Mouse (Mus musculus): ENCODE results near the gene Cep170. TPM values are rescaled to one million over a fixed set of nuclear protein-coding genes. Genes with fewer than 3 reads are reported as not detected.
"Not testable (repeated sequence)": the region's sequence is repeated elsewhere in the genome, so short reads cannot be mapped to it uniquely, and the experiment has no call there.

The Cep170 gene
- total RNA-seq (2021), result 100 to 1,000 TPM; 125 to 130 TPM
- long read RNA-seq, experiment 1, partial matches to known transcripts, result 5 of 10 reads
- long read RNA-seq, experiment 1, other reads (novel, unspliced or antisense), result 4 of 10 reads
- long read RNA-seq, experiment 2, partial matches to known transcripts, result 5 of 12 reads
- long read RNA-seq, experiment 2, other reads (novel, unspliced or antisense), result 4 of 12 reads

DNA sequence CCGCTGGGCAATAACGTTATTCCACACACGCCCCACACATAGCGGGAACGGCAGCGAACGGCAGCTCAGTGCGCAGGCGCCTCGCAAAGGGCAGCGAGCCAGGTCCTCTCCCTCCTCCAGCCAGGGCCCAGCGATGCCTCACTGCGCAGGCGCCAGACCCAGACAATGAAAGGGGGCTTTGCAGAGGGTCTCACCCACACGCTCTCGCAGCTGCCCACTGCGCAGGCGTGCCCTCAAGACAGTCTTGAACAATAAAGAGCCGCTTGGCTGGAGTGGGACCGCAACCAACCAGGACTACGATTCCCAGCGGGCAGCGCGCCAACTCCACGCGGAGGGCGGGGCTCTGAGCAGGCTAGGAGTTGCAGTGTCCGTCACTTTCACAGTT is at the start of gene Cep170:
TSS of gene Cep170 (minus strand) at position 32 of the 385 bp plus-strand sequence.
- intact Hi-C loops (cut with DNase I), result no loop called here
- DNase-seq (ENCODE audit: low spot score in 2 of 2), result peak; percentile 97 to 98

DNA sequence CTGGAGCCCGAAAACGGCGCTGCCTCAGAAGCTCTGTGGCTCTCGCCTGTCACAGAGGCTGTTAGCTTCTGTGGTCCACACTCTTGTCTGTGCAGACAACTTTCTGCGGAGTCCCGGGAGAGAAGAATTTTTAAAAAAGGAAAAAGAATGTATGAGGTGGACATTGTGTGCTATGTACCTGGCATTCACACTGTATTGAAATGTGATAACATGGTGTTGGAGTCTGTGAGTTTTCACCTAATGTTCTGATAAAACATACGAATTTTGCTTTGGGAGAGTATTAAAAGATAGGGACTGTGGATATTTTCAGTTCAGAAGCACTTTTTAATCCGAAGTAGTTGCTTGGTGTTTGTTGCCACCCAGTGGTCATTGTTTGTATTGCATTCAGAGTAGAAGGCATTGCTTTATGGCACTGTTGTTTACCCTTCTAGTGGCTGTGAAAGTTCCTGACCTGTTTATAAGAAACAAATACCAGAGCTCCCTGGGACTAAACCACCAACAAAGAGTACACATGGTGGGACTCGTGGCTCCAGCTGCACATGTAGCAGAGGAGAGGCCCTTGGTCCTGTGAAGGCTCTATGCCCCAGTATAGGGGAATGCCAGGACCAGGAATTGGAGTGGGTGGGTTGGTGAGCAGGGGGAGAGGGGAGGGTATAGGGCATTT is 48.2 kb upstream of the Cep170 start:
- intact Hi-C loops (cut with DNase I), result loop anchor here (5.0 to 10.0 kb wide), 3 partner anchors 97 to 927 kb away; no protein-coding TSS in a partner anchor
- DNase-seq (ENCODE audit: low spot score in 2 of 2), result peak; percentile 86 to 87

DNA sequence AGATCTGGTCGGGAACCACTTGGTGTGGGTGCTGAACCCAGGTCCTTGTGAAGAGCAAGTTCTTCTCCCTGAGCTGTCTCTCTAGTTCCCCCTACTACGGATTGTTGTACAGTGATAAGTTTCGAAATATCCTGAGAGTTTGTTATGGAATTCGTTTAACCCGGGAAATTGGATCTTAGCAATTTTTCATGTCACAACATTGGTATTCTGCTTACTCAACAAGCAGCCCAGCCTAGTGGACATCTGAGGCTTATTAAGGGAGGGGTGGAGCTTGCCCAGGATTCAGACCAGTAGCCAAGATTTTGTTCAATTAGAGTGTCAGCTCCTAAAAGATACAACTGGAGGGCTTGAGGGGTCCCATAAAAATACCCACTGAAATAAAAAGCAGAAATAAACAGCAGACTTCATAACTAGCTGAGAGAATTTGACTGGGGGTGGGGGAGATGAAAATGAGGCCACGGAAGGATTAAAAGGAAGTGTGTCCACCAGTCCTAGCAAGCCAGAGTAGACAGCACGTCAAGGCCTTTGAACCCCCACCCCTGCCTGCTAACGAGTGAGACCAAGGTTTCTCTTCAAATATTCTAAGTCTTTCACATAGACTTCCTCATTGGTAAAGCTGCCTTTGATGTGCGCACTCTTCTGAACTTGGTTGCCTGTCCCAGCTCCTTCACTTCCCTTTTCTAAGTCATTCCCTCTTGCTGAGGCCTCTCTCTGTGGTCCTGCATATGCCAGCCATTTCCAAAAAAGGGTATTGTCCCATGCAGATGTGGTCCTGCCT is 39.1 kb upstream of the Cep170 start:
- no peak for DNase-seq (ENCODE audit: low spot score in 2 of 2)
- intact Hi-C loops (cut with DNase I), result no loop called here

DNA sequence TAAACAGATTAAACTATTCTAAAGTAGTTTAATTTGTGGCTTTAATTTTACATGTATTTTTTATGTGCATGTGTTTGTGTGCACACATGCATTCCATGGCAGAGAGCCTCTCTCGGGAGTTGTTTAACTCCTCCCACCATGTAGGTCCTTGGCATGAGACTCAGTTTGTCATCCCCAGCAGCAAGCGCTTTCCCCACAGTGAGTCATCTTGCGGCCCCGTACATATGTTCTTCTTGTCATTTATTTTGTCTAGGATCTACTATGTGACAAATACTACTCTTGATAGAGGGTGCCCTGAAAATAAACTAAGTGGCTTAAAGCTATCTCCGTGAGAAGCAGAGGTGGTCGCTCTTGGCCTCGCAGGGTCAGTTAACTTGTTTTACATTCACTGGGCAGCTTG is 37.5 kb upstream of the Cep170 start:
- intact Hi-C loops (cut with DNase I), result no loop called here

DNA sequence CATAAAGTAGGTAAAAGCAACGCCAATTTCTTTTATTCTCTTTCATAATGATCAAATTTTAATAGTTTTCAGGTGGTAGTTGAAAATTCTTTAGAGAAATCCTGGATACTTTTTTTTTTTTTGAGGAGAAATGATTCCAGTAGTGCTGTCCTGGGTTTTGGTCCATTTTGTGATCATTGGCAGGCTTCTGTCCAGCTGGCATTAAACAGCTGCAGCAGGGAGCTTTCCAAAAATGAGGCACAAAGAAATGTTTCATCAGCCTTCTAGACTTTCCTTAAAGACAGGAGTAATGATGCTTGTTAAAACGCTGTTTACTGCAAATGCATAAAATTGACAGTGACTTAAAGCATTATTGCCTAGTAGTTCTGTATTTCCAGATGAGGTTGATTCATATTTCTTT is 35.5 kb upstream of the Cep170 start:
- intact Hi-C loops (cut with DNase I), result no loop called here

More for the DNA sequence above, 37.5 kb upstream of the Cep170 start:
- no peak for DNase-seq (ENCODE audit: low spot score in 2 of 2)

DNA sequence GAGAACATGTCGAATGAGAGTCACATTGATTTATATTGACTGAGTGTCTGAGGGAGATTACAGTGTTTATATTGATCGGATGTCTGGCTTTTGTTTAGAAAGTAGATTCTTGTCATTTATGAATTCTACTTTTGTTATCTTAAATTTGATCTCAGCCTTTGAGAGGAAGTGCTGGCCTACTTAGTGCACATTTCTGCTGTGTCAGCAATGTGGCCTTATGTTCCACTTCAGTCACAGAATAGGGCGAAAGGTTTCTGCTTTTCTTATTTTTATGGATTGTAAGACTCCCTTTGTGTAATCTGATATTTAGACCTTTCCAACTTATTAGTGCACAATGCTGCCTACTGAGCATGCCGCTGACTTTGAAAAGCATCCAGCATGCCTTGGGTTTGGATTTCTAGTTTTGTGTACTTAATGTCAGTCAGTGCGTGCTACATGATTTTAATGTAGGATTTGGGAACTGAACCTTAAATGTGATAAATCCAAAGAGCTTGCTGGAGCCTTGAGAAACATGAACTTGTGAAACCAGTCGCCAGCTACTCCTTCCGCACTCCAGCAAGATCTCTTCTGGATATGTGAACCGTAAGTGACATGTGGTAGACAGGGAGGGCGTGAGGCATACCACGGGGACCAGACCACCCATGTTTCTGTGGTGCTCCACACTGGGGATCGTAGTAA is 34.9 kb upstream of the Cep170 start:
- DNase-seq (ENCODE audit: low spot score in 2 of 2), result no peak
- intact Hi-C loops (cut with DNase I), result no loop called here

More for the DNA sequence above, 35.5 kb upstream of the Cep170 start:
- DNase-seq (ENCODE audit: low spot score in 2 of 2), result no peak

DNA sequence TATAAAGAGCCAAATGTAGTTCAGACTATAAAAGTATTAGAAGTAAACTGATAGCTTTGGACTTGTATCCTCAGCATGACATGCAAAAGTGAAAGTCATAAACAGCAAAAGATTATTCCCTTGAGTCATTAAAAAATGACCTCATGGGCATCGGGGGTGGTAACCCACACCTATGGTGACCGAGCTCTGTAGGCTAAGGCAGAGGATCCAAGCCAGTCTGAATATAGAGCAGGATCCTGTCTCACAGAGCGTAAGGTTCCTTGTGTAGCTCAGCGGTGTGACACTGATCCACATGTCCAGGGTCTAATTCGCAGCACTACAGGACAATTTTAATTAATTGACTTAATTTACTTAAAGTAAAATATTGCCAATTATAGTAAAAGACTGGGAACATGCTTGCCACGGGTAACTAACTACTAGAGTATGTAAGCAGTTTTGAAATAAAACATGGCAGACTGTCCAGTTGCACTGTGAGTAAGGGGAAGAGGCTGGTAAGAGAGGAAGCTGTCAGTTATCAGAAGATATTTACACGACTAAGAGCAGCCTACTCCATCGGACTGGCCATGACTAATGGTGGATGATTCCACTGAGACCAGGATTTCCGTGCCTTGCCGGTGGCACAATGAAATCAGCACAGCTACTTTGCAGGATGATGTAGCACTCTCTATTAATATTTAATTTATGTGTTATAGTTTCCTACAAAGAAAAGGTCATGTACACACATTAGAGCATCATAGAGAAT is 33.4 kb upstream of the Cep170 start:
- intact Hi-C loops (cut with DNase I), result no loop called here
- DNase-seq (ENCODE audit: low spot score in 2 of 2), result no peak

DNA sequence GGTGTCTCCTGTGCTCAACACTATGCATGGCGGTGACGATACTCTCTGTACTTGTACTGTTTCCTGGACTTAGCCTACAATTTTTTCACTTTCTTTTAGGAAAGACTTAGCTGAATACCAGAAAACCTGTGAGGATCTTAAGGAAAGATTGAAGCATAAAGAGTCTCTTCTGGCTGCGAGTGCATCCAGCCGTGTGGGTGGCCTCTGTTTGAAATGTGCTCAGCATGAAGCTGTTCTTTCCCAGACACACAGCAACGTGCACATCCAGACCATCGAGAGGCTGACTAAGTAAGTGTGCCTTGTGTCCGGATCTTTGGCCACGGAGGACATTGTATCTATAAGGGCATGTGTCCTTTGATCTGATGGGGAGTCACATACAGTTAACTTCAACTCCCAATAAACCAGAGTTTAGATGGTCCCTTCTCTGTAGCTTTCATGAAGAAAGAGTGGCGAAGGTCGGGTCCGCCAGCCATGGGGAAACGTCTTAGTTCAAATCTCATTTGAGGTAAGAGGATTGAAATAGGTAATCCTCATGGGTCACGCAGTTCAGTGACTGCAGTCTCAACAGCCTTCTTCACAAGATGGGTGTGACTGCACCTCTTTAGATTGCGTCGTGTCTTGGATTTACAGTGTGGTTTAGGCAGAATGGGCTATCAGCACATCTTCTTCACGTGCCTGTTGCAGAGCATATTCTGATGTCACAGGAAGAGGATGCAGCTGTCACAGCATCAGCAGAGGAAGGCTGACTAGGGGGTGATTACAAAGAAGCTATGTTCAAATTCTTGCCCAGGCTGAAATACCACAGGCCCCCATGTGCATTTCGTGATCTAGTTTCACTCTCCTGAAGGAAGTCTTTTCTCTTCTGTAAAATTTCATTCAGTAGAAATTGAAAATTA is 31.5 kb upstream of the Cep170 start:
- no peak for DNase-seq (ENCODE audit: low spot score in 2 of 2)
- intact Hi-C loops (cut with DNase I), result no loop called here

DNA sequence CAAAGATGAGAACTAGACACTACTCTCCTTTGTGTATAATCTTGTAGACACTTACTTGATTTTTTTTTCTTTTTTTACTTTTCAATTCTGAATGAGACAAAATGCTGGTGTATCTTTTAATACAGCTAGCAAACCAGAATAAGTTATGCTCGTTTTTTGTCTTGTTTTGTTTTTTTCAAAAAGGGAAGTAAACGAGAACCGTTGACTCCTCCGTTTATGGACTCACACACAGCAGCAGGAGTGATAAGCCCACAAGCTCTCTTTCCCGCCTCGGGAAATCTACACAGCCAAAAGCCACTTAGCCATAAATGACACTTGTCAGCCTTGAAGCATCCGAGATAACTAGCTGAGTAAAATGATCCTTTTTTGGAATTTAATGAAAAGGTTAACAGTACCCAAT is 22.7 kb upstream of the Cep170 start:
- intact Hi-C loops (cut with DNase I), result not testable (repeated sequence)

DNA sequence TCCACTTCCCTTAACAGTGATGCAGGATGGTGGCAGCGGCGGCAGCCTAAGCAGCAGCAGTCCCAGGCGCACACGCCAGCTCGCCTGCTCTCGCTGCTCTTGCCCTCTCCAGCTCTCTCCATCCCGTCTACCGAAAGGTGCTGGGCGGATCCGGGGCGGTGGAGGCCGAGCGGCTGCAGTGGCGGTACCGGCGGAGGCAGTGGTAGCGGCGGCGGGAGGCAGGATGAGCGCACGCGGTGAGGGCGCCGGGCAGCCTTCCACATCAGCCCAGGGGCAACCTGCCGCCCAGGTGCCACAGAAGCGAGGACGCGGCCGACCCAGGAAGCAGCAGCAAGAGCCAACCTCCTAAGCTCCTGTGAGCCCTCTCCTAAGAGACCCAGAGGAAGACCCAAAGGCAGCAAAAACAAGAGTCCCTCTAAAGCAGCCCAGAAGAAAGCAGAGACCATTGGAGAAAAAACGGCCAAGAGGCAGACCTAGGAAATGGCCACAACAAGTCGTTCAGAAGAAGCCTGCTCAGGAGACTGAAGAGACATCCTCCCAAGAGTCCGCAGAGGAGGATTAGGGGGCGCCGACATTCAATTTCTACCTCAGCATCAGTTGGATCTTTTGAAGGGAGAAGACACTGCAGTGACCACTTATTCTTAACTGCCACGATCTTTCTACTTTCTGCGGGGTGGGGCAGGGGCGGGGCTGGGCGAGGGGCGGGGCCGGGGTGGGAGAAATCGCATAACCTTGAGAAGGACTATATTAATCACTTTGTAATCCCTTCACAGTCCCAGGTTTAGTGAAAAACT is 21.8 kb upstream of the Cep170 start:
- no peak for DNase-seq (ENCODE audit: low spot score in 2 of 2)
- intact Hi-C loops (cut with DNase I), result no loop called here

More for the DNA sequence above, 22.7 kb upstream of the Cep170 start:
- not testable (repeated sequence) for DNase-seq (ENCODE audit: low spot score in 2 of 2)

DNA sequence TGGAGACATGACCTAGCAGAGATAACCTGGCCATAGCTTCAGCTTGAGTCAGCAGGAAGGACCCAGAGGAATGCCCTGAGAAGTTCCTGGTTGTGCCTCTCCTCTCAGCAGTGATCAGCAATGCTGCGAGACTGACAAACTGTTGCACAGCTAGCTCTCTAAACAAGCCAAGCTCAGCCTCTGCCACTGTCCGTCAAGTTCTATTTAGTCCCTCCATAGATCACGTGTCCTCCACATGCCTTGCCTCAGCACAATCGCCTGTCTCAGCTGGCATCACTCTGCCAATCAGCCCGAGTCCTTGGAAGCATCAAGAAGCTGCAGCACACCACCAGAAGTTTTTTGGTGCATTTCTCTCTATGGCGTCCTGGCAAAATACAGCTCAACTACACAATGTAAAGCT is 21.0 kb upstream of the Cep170 start:
- DNase-seq (ENCODE audit: low spot score in 2 of 2), result no peak
- intact Hi-C loops (cut with DNase I), result no loop called here

DNA sequence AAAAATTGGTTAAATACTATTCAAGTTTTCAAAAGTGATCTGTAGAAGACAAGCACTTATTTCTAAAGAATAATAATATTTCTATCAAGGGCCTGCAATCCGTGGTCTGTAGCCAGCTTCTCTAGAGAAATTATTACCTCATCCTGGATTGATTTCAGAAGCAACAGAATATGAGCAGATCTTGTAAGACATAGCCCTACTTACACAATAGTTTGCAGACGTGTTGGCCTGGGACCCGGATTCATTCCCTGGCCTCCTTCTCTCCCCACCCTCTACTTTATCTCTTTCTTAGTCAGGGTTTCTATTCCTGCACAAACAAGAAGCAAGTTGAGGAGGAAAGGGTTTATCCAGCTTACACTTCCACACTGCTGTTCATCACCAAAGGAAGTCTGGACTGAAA is 20.1 kb upstream of the Cep170 start:
- DNase-seq (ENCODE audit: low spot score in 2 of 2), result no peak
- intact Hi-C loops (cut with DNase I), result no loop called here

DNA sequence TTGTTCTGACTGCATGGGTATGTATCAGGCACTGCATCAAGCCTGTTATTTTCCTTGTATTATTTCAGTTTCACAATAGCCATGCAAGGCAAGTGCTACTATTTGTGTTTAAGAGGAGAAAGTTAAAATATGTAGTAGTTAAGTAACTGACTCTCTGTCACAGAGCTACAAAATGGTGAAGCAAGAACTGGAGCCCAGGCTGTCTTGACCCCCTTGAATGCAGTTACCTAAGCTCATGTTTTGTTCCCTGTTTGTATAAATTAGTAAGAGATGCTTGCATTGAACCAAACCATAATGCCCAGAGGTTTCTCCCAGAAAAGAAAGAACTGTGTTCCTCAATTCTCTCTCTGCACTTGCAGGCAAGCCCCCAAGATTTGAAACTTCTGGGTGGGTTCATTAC is 19.4 kb upstream of the Cep170 start:
- no peak for DNase-seq (ENCODE audit: low spot score in 2 of 2)
- intact Hi-C loops (cut with DNase I), result no loop called here

DNA sequence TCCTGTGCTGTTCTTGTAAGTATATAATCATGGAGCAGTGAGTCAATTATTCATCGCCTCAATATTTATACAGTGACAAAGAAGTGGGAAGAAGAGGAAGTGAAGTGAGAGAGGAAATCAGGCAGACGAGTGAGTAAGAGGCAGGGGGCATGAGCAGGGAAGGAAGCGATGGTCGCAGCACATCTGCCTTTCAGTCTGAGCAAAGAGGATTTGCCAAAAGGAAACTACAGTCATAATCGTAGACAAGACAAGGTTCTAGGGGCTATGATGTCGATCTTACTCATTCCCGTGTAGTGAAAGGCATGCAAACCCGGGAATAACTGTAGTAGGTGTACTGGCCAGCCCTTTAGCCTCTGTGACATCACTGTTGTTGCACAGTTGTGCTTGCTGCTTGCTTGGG is 18.7 kb upstream of the Cep170 start:
- intact Hi-C loops (cut with DNase I), result no loop called here
- DNase-seq (ENCODE audit: low spot score in 2 of 2), result no peak

DNA sequence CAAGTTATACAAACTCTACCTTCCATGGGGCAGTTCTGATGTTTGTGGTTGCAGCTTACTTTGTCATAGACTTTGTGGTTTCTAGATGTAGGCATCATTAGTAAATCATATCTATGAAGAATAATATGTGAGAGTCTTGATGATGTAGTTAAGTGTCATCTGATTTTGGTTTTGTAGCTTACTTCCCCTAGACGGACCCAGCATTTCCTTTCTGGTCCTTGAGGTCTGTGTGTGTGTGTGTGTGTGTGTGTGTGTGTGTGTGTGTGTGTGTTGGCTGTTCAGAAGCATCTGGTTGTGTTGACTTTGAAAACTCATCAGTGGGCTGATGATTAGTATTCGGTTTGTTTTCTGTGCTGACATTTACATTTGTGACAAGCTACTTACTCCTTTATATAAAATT is 18.2 kb upstream of the Cep170 start:
- DNase-seq (ENCODE audit: low spot score in 2 of 2), result no peak
- intact Hi-C loops (cut with DNase I), result no loop called here

DNA sequence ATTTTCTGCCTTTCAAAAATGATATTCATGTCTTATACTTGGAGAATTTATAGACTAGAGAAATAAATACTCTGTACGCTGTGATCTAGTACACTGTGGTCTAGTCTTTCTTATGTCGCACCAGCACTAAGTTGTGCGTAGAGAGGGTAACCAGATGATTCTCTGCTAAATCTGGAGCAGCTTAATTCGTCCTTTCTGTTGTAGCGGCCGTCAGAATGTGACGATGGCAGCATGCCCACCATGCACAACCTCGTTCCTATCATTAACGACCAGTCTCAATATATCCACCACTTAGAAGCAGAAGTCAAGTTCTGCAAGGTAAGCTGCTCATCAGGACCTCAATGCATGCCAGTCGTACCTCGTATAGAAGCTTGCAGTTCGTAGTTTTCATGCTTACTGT is 14.8 kb upstream of the Cep170 start:
- intact Hi-C loops (cut with DNase I), result no loop called here

DNA sequence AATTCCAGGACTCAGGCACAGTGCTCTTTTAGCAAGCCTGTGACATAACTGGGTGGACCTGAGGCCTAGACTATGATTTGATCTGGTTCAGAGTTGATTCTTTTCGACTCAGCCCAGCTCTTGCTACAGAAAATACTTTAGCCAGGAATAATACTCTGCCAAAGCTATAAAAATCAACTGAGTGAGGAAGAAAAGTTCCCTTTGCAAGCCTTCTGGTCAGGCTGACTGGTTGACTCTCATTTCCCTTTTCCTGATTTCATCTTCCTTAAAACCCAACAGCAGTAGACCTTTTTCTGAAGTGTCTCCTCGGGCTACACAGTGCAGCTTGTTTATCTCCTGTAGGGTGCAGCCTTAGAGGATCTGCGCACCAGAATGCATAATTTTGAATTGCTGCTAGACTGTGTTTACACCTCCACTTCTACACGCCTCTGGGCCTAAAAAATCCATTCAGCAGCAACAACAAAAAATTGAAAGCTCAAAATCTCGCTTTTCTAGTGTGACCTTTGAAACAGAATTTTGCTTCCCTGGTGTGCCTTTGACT is 14.1 kb upstream of the Cep170 start:
- intact Hi-C loops (cut with DNase I), result no loop called here
- no peak for DNase-seq (ENCODE audit: low spot score in 2 of 2)

More for the DNA sequence above, 14.8 kb upstream of the Cep170 start:
- DNase-seq (ENCODE audit: low spot score in 2 of 2), result peak in 1 of 2 experiments; percentile 37

All from left cerebral cortex, postnatal 14 days (tissue).